Mouse (Mus musculus): ENCODE measurements around the gene Treml4.
A peak's percentile ranks its signal among the peaks of the same experiment; 100 is the strongest.
"Not testable (repeated sequence)": the region's sequence is repeated elsewhere in the genome, so short reads cannot be mapped to it uniquely, and the experiment has no call there.

The Treml4 gene

GRCm38 (mm10) chr17:48274885-48275284 is 10.8 kb downstream of the Treml4 start:
- DNase-seq (ENCODE audit: low spot score), result peak; percentile 72

- DNase-seq (ENCODE audit: low spot score), result no peak
These were observed 11.6 kb downstream of the Treml4 start for GRCm38 (mm10) chr17:48275736-48276135.

- DNase-seq (ENCODE audit: low spot score), result no peak
These were observed 14.3 kb downstream of the Treml4 start for GRCm38 (mm10) chr17:48278381-48278780.

- no peak for DNase-seq (ENCODE audit: low spot score)
These were observed 14.9 kb downstream of the Treml4 start for GRCm38 (mm10) chr17:48279002-48279401.

- no peak for DNase-seq (ENCODE audit: low spot score)
These were observed 17.0 kb downstream of the Treml4 start for GRCm38 (mm10) chr17:48280943-48281738.

- DNase-seq (ENCODE audit: low spot score), result no peak
These were observed 17.6 kb downstream of the Treml4 start for GRCm38 (mm10) chr17:48281739-48282085.

GRCm38 (mm10) chr17:48286765-48287164 is 22.7 kb downstream of the Treml4 start:
- DNase-seq (ENCODE audit: low spot score), result no peak

- no peak for DNase-seq (ENCODE audit: low spot score)
These were observed 23.2 kb downstream of the Treml4 start for GRCm38 (mm10) chr17:48287276-48287675.

GRCm38 (mm10) chr17:48293500-48294194 is 29.6 kb downstream of the Treml4 start:
- DNase-seq (ENCODE audit: low spot score), result no peak

- DNase-seq (ENCODE audit: low spot score), result no peak
These were observed 35.1 kb downstream of the Treml4 start, which contains the start of gene Treml2 for GRCm38 (mm10) chr17:48299203-48299602. TSS of gene Treml2 (plus strand) at chr17:48299498.

GRCm38 (mm10) chr17:48299756-48300155 is 35.7 kb downstream of the Treml4 start:
- DNase-seq (ENCODE audit: low spot score), result peak; percentile 26

- peak; percentile 57 for DNase-seq (ENCODE audit: low spot score)
These were observed 36.1 kb downstream of the Treml4 start for GRCm38 (mm10) chr17:48300199-48300598.

GRCm38 (mm10) chr17:48300861-48301260 is 36.8 kb downstream of the Treml4 start:
- DNase-seq (ENCODE audit: low spot score), result peak; percentile 19

- no peak for DNase-seq (ENCODE audit: low spot score)
These were observed 37.7 kb downstream of the Treml4 start for GRCm38 (mm10) chr17:48301792-48302191.

GRCm38 (mm10) chr17:48312124-48312523 is 48.0 kb downstream of the Treml4 start:
- DNase-seq (ENCODE audit: low spot score), result no peak

GRCm38 (mm10) chr17:48315905-48316579 is 51.9 kb downstream of the Treml4 start, which contains the start of gene B430306N03Rik:
TSS of gene B430306N03Rik (plus strand) at chr17:48316141.
- DNase-seq (ENCODE audit: low spot score), result not testable (repeated sequence)

- no peak for DNase-seq (ENCODE audit: low spot score)
These were observed 54.6 kb downstream of the Treml4 start for GRCm38 (mm10) chr17:48318686-48319085.

GRCm38 (mm10) chr17:48321279-48321678 is 57.2 kb downstream of the Treml4 start:
- no peak for DNase-seq (ENCODE audit: low spot score)

GRCm38 (mm10) chr17:48323236-48323635 is 59.1 kb downstream of the Treml4 start:
- DNase-seq (ENCODE audit: low spot score), result no peak

GRCm38 (mm10) chr17:48324258-48324657 is 60.2 kb downstream of the Treml4 start:
- no peak for DNase-seq (ENCODE audit: low spot score)
